Mouse (Mus musculus) embryo, embryonic 11 days (tissue): ENCODE measurements at regions not wholly inside any gene's neighbourhood (a gene's known extent, or its start where the extent isn't known, plus 50 kb on each side); places are given as distances from the start of the nearest gene placed in this dataset.
"Not testable (repeated sequence)": the region's sequence is repeated elsewhere in the genome, so short reads cannot be mapped to it uniquely, and the experiment has no call there.

ENCODE experiments used
- DNase-seq: peaks from one replicate; pipeline ENCODE4 v3.0.0-alpha.2; 2015

GRCm38 (mm10) chr7:64101679-64102078 lies 52.0 kb upstream of the Trpm1 start:
- DNase-seq = no peak

GRCm38 (mm10) chr7:64099606-64100005 lies 54.0 kb upstream of the Trpm1 start:
- no peak for DNase-seq

- no peak for DNase-seq
These were observed 63.6 kb upstream of the Trpm1 start for GRCm38 (mm10) chr7:64090067-64090466.

- no peak for DNase-seq
These were observed 64.6 kb upstream of the Trpm1 start for GRCm38 (mm10) chr7:64089034-64089433.

GRCm38 (mm10) chr7:64083978-64084377 lies 69.7 kb upstream of the Trpm1 start:
- DNase-seq = not testable (repeated sequence)

GRCm38 (mm10) chr7:64082651-64083050 lies 71.0 kb upstream of the Trpm1 start:
- DNase-seq = no peak

- DNase-seq = no peak
These were observed 71.4 kb upstream of the Trpm1 start for GRCm38 (mm10) chr7:64082201-64082600.

GRCm38 (mm10) chr7:64081618-64082017 lies 72.0 kb upstream of the Trpm1 start:
- no peak for DNase-seq

GRCm38 (mm10) chr7:64081019-64081418 lies 72.6 kb upstream of the Trpm1 start:
- DNase-seq = no peak

- no peak for DNase-seq
These were observed 74.3 kb upstream of the Trpm1 start for GRCm38 (mm10) chr7:64079301-64079700.

GRCm38 (mm10) chr7:64078646-64079045 lies 75.0 kb upstream of the Trpm1 start:
- no peak for DNase-seq

- DNase-seq = no peak
These were observed 76.1 kb upstream of the Trpm1 start for GRCm38 (mm10) chr7:64077526-64077925.

GRCm38 (mm10) chr7:64076764-64077360 lies 76.8 kb upstream of the Trpm1 start:
- DNase-seq = no peak

GRCm38 (mm10) chr7:64075696-64076313 lies 77.8 kb upstream of the Trpm1 start:
- no peak for DNase-seq

GRCm38 (mm10) chr7:64074661-64075234 lies 78.9 kb upstream of the Trpm1 start:
- DNase-seq = no peak

GRCm38 (mm10) chr7:64074186-64074585 lies 79.4 kb upstream of the Trpm1 start:
- no peak for DNase-seq

GRCm38 (mm10) chr7:64073781-64074180 lies 79.9 kb upstream of the Trpm1 start:
- DNase-seq = no peak

GRCm38 (mm10) chr7:64070930-64071329 lies 82.7 kb upstream of the Trpm1 start:
- no peak for DNase-seq

GRCm38 (mm10) chr7:64065529-64066247 lies 87.9 kb upstream of the Trpm1 start:
- no peak for DNase-seq

- no peak for DNase-seq
These were observed 89.0 kb upstream of the Trpm1 start for GRCm38 (mm10) chr7:64064460-64065241.

GRCm38 (mm10) chr7:64061170-64061569 lies 92.5 kb upstream of the Trpm1 start:
- no peak for DNase-seq

GRCm38 (mm10) chr7:64060582-64060981 lies 93.1 kb upstream of the Trpm1 start:
- no peak for DNase-seq

GRCm38 (mm10) chr7:64060051-64060450 lies 93.6 kb upstream of the Trpm1 start:
- peak; percentile 47 for DNase-seq
